Mouse (Mus musculus) stomach, postnatal 0 days (tissue): ENCODE data around the gene Igfbp1.

Experiments
- CTCF ChIP-seq: IDR thresholded peaks from 2 replicates; pipeline ENCODE4 v1.5.1; 2016; ENCODE audit warnings: antibody characterized with exemption, low read depth, mild to moderate bottlenecking, moderate library complexity
- EP300 ChIP-seq: optimal IDR thresholded peaks from 2 replicates; pipeline ENCODE3; 2016; ENCODE audit warnings: antibody characterized with exemption

- TF ChIP-seq CTCF = no peak
- TF ChIP-seq EP300 = no peak
These were observed 39.4 kb upstream of the Igfbp1 start for GRCm38 (mm10) chr11:7158196-7158595.
